Mouse (Mus musculus) ES-E14 (cell line): ENCODE results near the gene Rybp.

Experiments used
- HCFC1 ChIP-seq: IDR thresholded peaks from 2 replicates; pipeline ENCODE4 v1.6.1; 2012; ENCODE audit warnings: low read length, inconsistent platforms, borderline replicate concordance; ENCODE audit not compliant: insufficient read depth
- MAFK ChIP-seq: IDR thresholded peaks from 2 replicates; pipeline ENCODE4 v1.6.1; 2014; ENCODE audit warnings: mild to moderate bottlenecking, low read depth, low read length, inconsistent platforms; ENCODE audit not compliant: insufficient read depth
- ZNF384 ChIP-seq: IDR thresholded peaks from 2 replicates; pipeline ENCODE4 v1.6.1; 2012; ENCODE audit warnings: low read depth, low read length, inconsistent platforms

GRCm38 (mm10) chr6:100335506-100336144 lies 48.3 kb upstream of the Rybp start:
- TF ChIP-seq ZNF384 (no peak), MAFK (peak; percentile 77), HCFC1 (no peak)
